Mouse (Mus musculus) liver, adult 2 months (tissue): ENCODE measurements at regions not wholly inside any gene's neighbourhood (a gene's known extent, or its start where the extent isn't known, plus 50 kb on each side); places are given as distances from the start of the nearest gene placed in this dataset.

Experiments used
- DNase-seq: peaks from one replicate; pipeline ENCODE4 v3.0.0-alpha.2; 2011; ENCODE audit warnings: low read depth, low spot score; ENCODE audit errors: extremely low read depth
- H3K27ac ChIP-seq: fragments of 200-500 bp; replicated peaks from 2 replicates; pipeline ENCODE4 v1.5.1; 2012; ENCODE audit warnings: low read depth, mild to moderate bottlenecking, control low read depth, inconsistent platforms, low read length; ENCODE audit not compliant: insufficient read depth
- H3K27me3 ChIP-seq: fragments of 200-500 bp; 2 replicates; pipeline ENCODE4 v1.6.1; 2012; ENCODE audit warnings: mild to moderate bottlenecking, moderate library complexity, low read length, inconsistent platforms; ENCODE audit not compliant: control insufficient read depth, insufficient read depth
- H3K36me3 ChIP-seq: fragments of 200-500 bp; 2 replicates; pipeline ENCODE4 v1.6.1; 2012; ENCODE audit warnings: low read length, inconsistent platforms; ENCODE audit not compliant: control insufficient read depth, insufficient read depth
- H3K4me1 ChIP-seq: fragments of 200-500 bp; 2 replicates; pipeline ENCODE4 v1.6.1; 2011; ENCODE audit warnings: low read length; ENCODE audit not compliant: control insufficient read depth, insufficient read depth
- H3K4me3 ChIP-seq: fragments of 200-500 bp; 2 replicates; pipeline ENCODE4 v1.5.1; 2011; ENCODE audit warnings: low read depth, mild to moderate bottlenecking, control low read depth, low read length, moderate library complexity; ENCODE audit not compliant: insufficient read depth
- H3K79me2 ChIP-seq: fragments of 200-500 bp; 2 replicates; pipeline ENCODE4 v1.6.1; 2012; ENCODE audit warnings: inconsistent platforms, mild to moderate bottlenecking, low read length, moderate library complexity; ENCODE audit not compliant: control insufficient read depth, insufficient read depth
- H3K9ac ChIP-seq: fragments of 200-500 bp; 2 replicates; pipeline ENCODE4 v1.6.1; 2012; ENCODE audit warnings: low read depth, mild to moderate bottlenecking, control low read depth, inconsistent platforms, low read length
- CTCF ChIP-seq: fragments of 200-500 bp; IDR thresholded peaks from 2 replicates; pipeline ENCODE4 v1.5.1; 2011; ENCODE audit warnings: low read depth, low read length, control low read depth
- POLR2A ChIP-seq: fragments of 200-500 bp; IDR thresholded peaks from 2 replicates; pipeline ENCODE4 v1.6.1; 2011; ENCODE audit warnings: low read length, control low read depth; ENCODE audit not compliant: insufficient read depth; ENCODE audit errors: extremely low read depth
- WGBS: fragments of 180-500 bp; shearing (Covaris S2); methylation state at CpG from one replicate; pipeline ENCODE4 v1.1.7; 2018; 5-methylcytosine and 5-hydroxymethylcytosine counted together

- Histone ChIP-seq H3K4me3 (no peak overlapping the region), H3K9ac (no peak overlapping the region), H3K79me2 (no peaks in the 10 kb centered on the region), H3K27ac (no peak overlapping the region), H3K36me3 (no peaks in the 10 kb centered on the region), H3K27me3 (no peaks in the 10 kb centered on the region), H3K4me1 (no peaks in the 10 kb centered on the region)
- no peak for DNase-seq
- WGBS: 46% methylated on average over 7 of the region's 7 CpGs
- TF ChIP-seq POLR2A (no peak), CTCF (no peak)
Observed at GRCm38 (mm10) chr3:106957162-106957895, 78.6 kb upstream of the Kcna3 start.

DNA sequence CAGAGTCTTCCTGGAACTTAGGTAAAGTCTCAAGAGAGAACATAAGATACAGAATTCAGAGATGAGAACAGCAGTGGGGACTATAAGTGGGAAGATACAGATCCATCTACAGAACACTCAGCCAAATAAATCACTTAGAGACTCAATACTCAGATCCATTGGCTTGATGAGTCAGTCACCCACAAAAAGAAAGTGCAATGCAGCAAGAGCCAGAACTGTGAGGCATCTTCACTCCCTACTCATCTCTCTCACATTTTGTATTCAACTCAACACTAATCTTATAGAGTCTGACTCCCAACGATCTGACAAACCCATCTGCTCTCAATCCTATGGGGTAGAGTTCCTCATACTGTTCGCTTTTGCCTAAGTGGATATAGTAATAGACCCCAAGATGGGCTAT is 77.8 kb upstream of the Kcna3 start:
- Histone ChIP-seq H3K79me2 (no peaks in the 10 kb centered on the region), H3K4me3 (no peak overlapping the region), H3K4me1 (no peaks in the 10 kb centered on the region), H3K36me3 (no peaks in the 10 kb centered on the region), H3K9ac (no peak overlapping the region), H3K27ac (no peak overlapping the region), H3K27me3 (no peaks in the 10 kb centered on the region)
- TF ChIP-seq CTCF (no peak), POLR2A (no peak)
- 58% methylated on average over 2 of the region's 2 CpGs for WGBS
- no peak for DNase-seq

- Histone ChIP-seq H3K79me2 (no peaks in the 10 kb centered on the region), H3K4me1 (no peaks in the 10 kb centered on the region), H3K36me3 (no peaks in the 10 kb centered on the region), H3K4me3 (no peak overlapping the region), H3K27me3 (no peaks in the 10 kb centered on the region), H3K9ac (no peak overlapping the region), H3K27ac (no peak overlapping the region)
- DNase-seq: no peak
- TF ChIP-seq CTCF (no peak), POLR2A (no peak)
- WGBS: 49% methylated on average over 1 of the region's 1 CpGs
Observed at GRCm38 (mm10) chr3:106960596-106960995, 75.4 kb upstream of the Kcna3 start.

- no peak for DNase-seq
- TF ChIP-seq POLR2A (no peak), CTCF (no peak)
- H3K27ac ChIP-seq: no peak overlapping the region
- H3K4me3 ChIP-seq: no peak overlapping the region
- H3K27me3 ChIP-seq: no peaks in the 10 kb centered on the region
- H3K36me3 ChIP-seq: no peaks in the 10 kb centered on the region
- no peaks in the 10 kb centered on the region for H3K4me1 ChIP-seq
- H3K9ac ChIP-seq: no peak overlapping the region
- 39% methylated on average over 2 of the region's 2 CpGs for WGBS
- H3K79me2 ChIP-seq: no peaks in the 10 kb centered on the region
Observed at GRCm38 (mm10) chr3:106962466-106962865, 73.5 kb upstream of the Kcna3 start.

DNA sequence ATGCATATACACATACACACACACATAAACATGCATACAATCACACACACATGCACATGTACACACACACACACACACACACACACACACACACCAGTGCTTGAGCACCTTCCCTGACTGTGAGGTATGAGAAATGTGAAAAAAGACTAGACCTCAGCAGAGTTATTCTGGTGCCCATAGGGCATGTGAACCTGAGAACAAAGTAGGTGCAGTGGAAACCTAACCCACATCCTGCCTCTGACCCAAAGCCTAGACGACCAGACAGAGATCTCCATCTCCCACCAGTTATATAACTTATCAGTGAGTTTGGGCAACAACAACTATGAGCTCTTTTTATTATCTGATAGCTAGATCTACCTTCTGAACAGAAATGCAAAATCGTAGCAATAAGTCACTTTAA is 69.8 kb upstream of the Kcna3 start:
- Histone ChIP-seq H3K4me1 (no peaks in the 10 kb centered on the region), H3K4me3 (no peak overlapping the region), H3K27me3 (no peaks in the 10 kb centered on the region), H3K79me2 (no peaks in the 10 kb centered on the region), H3K9ac (no peak overlapping the region), H3K27ac (no peak overlapping the region), H3K36me3 (no peaks in the 10 kb centered on the region)
- no peak for TF ChIP-seq CTCF
- no peak for TF ChIP-seq POLR2A
- DNase-seq: no peak
- 45% methylated on average over 2 of the region's 2 CpGs for WGBS

DNA sequence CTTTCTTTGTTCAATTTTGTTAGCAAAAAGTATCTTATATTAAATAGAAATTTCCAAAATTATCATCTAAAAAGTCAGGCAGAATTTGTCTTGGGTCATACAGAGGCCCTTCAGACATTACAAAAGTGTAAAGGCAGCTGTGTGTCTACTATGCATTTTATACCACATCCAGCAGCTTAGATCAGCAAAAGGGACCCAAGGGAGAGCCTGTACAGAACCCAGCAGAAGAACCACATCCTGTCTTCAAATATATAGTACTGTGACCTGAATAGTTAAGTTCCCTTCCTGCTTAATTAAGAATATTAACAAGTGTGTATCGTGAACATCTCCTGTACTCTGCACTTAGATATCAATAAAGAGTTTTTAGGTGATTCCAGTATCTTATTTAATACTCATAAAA is 68.5 kb upstream of the Kcna3 start:
- no peaks in the 10 kb centered on the region for H3K36me3 ChIP-seq

More for the DNA sequence above, 68.5 kb upstream of the Kcna3 start:
- H3K9ac ChIP-seq: no peak overlapping the region
- H3K79me2 ChIP-seq: no peaks in the 10 kb centered on the region
- no peaks in the 10 kb centered on the region for H3K27me3 ChIP-seq
- H3K4me1 ChIP-seq: no peaks in the 10 kb centered on the region
- WGBS: 82% methylated on average over 1 of the region's 1 CpGs
- no peak overlapping the region for H3K4me3 ChIP-seq
- no peak overlapping the region for H3K27ac ChIP-seq
- TF ChIP-seq CTCF: no peak
- no peak for TF ChIP-seq POLR2A
- DNase-seq: no peak
